Mouse (Mus musculus): ENCODE measurements around the gene Sfswap.
A peak's percentile ranks its signal among the peaks of the same experiment; 100 is the strongest.
"Not testable (repeated sequence)": the region's sequence is repeated elsewhere in the genome, so short reads cannot be mapped to it uniquely, and the experiment has no call there.

The Sfswap gene

DNA sequence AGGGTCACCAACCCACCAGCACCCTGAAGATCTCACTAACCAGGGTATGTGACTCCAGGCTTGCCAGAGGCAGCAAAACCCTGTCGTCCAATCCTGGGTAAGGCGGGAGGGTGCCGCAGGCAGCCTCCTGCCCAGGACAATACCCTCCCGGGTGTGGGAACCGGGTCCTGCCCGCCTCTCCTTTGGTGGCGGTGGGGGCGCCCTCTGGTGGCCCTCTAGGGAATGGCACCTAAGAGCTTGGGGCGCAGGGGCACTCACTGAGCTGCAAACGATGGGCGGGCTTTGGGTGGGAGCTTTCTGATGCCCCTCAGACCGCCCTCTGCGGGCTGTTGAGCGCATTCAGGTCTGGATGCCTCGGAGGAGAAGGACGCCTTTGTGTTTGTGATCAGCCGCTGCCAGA is 85.0 kb downstream of the Sfswap start:
- DNase-seq (ENCODE audit: low spot score in 2 of 2): peak; percentile 77 to 87

DNA sequence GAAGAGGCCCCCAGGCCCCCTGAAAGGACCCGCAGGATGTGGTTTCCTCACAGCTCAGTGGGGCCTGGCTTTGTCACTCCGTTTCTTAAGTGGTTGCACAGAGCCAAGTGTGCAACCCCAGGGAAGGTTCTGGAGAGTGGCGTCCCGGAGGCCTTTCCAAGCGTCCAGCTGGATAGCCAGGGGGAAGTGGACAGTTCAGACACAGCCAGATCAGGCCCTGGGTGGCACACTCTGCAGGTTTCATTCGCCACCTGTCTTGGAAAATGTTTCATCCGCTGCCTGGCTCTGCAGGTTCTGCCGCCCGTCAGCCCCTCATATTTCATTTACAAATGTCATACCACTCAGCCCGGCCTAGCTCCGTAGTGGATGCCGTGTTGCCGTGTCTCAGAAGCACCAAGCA is 85.5 kb downstream of the Sfswap start:
- DNase-seq (ENCODE audit: low spot score in 2 of 2): no peak

DNA sequence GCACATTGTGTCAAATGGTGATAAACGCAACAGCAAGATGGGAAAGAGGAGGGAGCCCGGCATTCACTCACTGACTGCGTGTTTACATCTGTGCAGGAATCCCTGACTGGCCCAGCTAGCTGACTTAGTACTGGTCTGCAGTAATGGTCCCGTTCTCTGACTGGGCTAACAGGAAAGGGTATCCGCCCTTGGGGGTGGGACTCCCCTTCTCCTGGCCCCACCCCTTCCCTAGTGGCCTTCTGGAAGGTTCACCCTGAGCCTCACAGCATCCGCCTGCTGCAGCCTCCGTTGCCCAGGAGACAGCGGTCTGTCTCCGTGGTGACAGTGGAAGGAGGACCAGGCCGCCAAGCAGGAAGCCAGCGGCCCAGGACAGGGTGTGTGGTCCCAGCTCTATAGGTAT is 89.9 kb downstream of the Sfswap start:
- DNase-seq (ENCODE audit: low spot score in 2 of 2): no peak

- peak; percentile 65 to 88 for DNase-seq (ENCODE audit: low spot score in 2 of 2)
These were observed 93.4 kb downstream of the Sfswap start for GRCm38 (mm10) chr5:129594116-129595114.

DNA sequence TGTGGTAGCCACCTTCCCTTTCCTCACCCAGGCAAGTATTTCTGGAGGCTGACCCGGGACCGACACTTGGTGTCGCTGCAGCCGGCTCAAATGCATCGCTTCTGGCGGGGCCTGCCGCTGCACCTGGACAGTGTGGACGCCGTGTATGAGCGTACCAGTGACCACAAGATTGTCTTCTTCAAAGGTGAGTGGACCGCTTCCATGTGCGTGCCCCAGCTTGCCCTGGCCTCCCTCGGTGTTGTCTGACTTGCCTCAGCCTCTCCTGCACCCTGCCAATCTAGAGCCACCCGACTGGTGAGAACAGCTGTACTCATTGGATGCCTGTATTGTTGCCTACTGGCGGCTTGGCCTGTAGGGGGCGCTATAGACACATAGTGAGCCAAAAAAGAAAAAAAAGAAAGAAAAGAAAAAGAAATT is 101.1 kb downstream of the Sfswap start:
- peak in 1 of 2 experiments; percentile 47 for DNase-seq (ENCODE audit: low spot score in 2 of 2)

GRCm38 (mm10) chr5:129607476-129607875 is 106.5 kb downstream of the Sfswap start:
- DNase-seq (ENCODE audit: low spot score in 2 of 2): no peak

DNA sequence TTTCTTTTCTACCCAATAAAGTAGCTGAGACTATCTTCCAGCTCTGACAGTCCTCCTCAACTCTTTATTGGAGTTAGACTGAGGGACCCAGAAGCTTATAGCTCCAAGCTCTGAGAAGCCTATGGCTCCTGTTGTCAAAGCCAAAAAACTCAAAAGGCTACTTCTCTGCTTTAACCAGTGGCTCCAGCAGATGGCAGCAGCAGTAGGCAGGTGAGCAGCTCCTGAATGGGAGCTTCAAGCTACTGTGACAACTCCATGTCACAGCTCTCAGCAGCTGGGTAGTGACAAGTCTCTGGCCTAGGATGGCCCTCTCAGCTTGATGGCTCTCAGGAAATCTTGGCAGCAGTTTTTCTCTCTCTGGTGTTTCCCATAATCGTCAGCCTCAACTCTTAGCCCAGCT is 110.0 kb downstream of the Sfswap start:
- DNase-seq (ENCODE audit: low spot score in 2 of 2): peak; percentile 15 to 73

- DNase-seq (ENCODE audit: low spot score in 2 of 2): not testable (repeated sequence)
These were observed 119.6 kb downstream of the Sfswap start for GRCm38 (mm10) chr5:129620600-129620999.

Measured in spleen, postnatal 10 days (tissue).